Mouse (Mus musculus) heart, adult 10 weeks (tissue): ENCODE data around the gene Lamb1. TPM values are rescaled to one million over a fixed set of nuclear protein-coding genes. Genes with fewer than 3 reads are reported as not detected.

Experiments used
- polyA plus RNA-seq: library from polyadenylated mRNA; stranded (reverse); fragments of 350-450 nt; fragmentation: Illumina TruSeq; extraction: RNeasy Lipid Tissue Mini Kit (QIAGEN cat#74804); gene quantifications from one replicate; pipeline ENCODE4 v1.2.3, GENCODE M21; 2014; ENCODE audit warnings: low read depth, low replicate concordance

Gene Lamb1
- polyA plus RNA-seq, result 41.0 TPM

DNA sequence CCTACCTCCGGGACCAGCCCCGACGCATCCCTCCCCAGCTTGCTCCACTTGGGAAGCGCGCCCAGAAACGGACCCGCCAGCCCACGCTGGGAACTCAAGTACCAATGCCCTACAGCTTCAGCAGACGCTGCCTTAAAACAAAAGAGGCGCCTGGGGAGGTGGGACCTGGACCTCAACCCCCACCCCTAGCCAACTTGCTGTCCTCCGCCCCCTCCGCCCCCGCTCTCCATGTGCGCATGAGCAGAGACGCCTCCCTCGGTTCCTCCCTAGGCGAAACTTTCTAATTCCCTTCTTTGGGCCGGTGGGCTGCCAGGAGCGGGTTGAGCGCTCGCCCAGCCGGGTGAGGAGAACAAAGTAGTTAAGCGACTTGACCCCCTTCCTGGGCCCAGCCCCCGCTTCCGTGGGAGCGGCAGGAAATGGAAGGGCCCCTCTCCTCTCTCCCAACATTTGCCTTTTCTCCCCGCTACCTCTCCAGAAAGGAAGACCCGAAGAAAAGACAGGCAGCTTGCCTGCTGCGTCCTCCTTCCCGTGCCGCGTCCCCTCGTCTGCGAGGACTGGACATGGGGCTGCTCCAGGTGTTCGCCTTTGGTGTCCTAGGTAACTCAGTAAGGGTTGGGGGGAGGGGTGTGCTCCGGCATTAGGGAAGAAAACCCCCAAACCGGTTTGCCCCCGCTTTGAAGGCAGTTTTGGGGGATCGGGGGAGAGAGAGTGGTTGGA is at the start of gene Lamb1:
Gene Lamb1, plus strand, starts transcription at position 230 of the 717 bp plus-strand sequence.

GRCm38 (mm10) chr12:31240470-31240869 is 24.6 kb upstream of the Lamb1 start, which contains the start of gene Gm6993:
Gene Gm6993 (plus strand): TSS chr12:31240770.

GRCm38 (mm10) chr12:31350944-31351928 is 86.2 kb downstream of the Lamb1 start, which contains the start of gene Dld:
Gene Dld (minus strand): TSS chr12:31351453.

Other genes starting within 250 kb of the Lamb1 start
- 0.50 TPM for gene Fam110c, start 191.4 kb upstream of the Lamb1 start, polyA plus RNA-seq
- gene Gm6993, start 24.5 kb upstream of the Lamb1 start, polyA plus RNA-seq, result not detected
- 425 TPM for gene Dld, start 86.2 kb downstream of the Lamb1 start, polyA plus RNA-seq
- 2.2 TPM for gene Slc26a3, start 125.6 kb downstream of the Lamb1 start, polyA plus RNA-seq
- gene Cbll1, start 234.4 kb downstream of the Lamb1 start, polyA plus RNA-seq, result 6.7 TPM